Mouse (Mus musculus) spleen, embryonic (tissue): ENCODE data around the gene Aagab.

Experiments
- CTCF ChIA-PET: fragments of 350-600 bp; sonication (Branson Sonifier 250); formaldehyde crosslinking; loops from one replicate; lab custom pipeline; 2022; lab: Charles Lee

Gene Aagab

DNA sequence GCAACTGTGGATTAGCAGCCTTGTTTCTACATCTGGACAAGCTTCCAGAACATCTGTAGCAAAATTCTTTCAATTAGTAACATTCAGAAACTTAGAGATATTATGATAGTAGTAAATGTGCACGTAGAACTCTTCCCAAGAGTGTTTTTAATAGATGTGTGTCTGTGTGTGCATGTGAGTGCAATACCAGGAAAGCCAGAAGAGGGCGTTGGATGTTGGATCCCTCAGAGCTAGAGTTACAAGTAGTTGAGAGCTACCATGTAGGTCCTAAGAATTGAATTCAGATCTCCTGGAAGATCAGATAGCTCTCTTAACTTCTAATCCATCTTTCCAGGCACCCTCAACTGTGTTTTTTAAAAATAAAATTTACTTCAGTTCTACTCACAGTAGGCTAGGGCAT, 4.1 kb downstream of the Aagab start:
- CTCF ChIA-PET = interaction anchor here (0.5 to 0.6 kb wide), 2 partner anchors 298 to 740 kb away, joined by 3 to 7 read pairs; no protein-coding TSS in a partner anchor

DNA sequence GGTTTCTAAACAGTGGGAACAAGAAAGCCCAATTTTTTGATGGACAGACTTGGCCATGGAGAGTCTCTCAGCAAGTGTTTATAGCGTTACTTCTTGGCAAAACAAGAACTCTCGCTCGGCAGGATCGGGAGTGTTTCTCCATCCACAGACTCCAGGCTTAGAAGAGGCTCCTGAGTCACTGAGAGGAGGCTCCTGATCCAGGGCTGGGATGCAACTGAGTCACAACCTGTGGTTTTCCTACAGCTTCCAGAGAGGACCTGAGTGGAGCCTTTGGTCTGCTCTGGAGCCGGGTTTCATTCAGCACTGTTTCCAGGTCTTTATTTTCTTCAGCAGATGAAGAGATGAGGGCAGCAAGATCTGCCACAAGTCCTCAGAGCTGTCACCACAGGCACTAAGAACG, 5.5 kb downstream of the Aagab start:
- CTCF ChIA-PET = no interaction called here

DNA sequence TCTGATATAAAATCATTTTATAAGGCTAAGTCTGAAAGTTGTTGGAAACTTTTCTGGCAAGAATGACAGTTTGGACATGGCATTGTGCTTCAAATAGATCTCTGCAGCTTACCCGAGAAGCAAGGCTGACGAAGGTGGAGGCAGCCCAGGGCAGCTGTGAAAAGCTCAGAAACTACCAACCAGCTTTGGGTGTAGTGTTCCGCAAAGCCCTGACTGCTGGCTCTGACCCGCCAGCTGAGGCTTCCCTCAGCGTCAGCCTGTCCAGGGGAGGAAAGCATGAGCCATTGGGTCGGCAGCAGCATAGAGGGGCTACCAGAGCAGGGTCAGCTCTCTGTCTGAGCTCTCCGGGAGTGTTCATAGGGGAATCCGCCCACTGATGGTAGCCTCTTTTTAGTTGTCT, 6.8 kb downstream of the Aagab start:
- CTCF ChIA-PET = no interaction called here

DNA sequence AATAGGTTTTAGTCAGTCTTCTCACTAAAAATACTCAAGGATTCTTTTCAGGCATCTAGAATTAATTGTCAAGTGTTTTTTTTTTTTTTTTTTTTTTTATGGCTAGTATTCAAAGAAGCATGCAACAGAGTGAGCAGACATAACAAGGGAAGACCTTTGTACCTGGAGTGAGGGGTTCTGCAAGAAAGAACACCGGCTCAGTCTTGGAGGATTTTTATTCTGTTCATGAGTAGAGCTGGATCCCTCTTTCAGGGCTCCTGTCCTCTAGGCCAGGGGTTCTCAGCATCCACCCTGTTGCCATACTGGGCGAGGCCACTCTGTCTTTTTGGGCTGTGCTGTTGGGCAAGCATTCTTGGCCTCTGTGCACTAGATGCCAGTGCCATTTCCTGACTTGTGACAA, 7.3 kb downstream of the Aagab start:
- CTCF ChIA-PET = interaction anchor here (0.7 kb wide), 1 partner anchor 137 kb away, joined by 20 read pairs; no protein-coding TSS in a partner anchor

DNA sequence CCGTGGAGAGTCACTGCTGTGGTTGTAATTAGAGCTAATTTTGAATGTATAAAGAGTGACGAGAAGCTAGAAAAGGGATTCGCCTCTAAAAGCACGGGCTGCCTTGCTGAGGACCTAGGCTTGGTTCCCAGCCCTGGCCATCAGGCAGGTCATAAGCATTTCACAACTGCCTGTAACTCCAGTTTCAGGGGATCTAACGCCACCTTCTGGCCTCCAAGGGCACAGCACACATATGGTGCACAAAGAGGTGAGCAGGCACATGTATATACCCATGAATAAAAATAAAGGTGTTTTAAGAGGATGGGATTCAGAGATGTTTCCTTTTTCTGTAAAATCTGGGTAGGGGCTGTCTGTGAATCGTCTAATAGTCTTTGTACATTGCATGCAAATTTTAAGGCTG, 7.8 kb downstream of the Aagab start:
- CTCF ChIA-PET = interaction anchor here (0.6 to 0.7 kb wide), 2 partner anchors 136 to 1446 kb away, joined by 3 to 20 read pairs; no protein-coding TSS in a partner anchor

DNA sequence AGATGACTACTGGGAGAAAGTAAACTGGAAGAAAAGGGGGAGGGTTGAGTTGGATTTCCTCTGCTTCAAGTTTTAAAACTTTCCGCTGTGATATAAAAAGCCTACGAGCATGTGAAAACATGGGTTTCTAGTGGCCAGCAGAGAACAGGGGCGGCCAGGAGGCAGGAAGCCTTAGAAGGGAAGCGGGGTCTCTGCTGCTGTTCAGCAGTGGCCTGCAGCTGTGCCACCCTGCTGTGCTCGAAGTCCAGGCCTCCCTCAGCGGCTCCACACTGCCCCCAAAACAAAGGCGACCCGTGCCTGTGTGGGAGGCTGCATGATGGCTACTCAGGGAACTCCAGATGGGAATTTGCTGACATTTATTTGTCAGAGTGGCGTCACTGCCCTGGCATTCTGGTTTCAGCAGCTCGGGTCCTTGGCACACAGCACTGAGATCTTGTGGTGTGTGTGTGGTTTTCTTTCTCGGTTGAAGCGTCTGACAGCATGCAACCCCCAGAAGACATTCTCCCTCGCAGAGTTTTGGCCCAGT, 8.4 kb downstream of the Aagab start:
- CTCF ChIA-PET = no interaction called here

DNA sequence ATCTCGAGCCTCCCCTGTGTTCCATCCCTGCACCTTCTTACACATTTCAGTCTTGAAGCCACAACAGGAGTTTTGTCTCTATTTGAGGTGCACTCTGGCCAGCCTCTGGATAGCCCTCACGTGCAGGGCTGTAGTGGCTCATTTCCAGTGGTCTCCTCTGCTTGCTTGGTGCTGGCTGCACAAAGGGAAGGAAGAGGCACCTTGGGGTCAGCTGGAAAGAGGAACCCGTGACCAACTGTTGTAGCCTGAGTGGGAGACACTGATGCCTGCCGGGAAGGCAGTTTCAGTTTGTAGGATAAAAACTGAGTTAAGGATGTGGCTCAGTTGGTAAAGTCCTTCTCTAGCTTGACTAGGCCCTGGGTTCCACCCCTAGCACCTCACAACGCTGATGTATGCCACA, 9.5 kb downstream of the Aagab start:
- CTCF ChIA-PET = no interaction called here

DNA sequence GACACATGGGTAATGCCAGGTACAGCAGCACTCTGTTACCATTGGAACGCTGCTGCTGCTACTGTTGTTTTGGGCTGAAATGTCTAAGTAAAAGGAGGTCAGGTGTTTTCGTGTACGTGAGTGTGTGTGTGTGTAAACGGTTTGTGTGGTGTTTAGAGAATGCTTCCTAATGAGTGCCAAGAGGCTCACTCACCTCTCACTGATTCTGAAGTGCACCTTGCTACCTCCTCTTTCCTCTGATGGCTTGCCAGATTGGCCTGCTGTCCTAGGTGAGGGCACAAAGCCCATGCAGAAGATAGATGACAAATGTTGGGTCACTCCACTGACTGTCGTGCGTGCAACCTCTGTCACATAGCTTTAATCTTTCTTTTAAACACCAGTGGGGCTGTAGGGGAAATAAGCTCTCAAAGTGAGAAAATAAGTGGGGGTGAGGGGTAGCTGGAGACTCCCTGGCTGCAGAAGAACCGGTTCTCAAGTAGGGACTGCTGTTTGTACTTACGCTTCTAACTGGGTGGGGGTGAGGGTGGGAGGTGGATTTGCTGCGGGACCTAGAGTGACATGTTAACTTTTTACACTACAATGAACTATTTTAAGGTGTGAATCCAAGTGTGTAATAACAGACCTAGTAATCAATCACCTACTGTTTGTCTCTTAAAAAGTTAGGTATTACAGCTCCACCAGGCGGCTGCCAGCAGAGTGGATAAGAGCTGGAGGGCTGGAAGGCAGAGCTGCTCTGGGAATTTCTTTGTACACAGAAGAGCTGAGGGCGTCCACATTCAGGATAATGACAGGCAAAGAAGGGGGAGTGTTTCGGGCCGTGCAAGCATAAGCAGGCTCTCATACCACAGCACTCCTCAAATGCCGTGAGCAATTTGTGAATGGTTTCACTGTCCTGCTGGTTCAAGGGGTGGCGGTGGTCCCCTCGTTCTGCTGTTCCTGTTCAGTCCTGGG, 10.4 kb downstream of the Aagab start:
- CTCF ChIA-PET = interaction anchor here (0.6 kb wide), 1 partner anchor 93 kb away, joined by 3 read pairs; no protein-coding TSS in a partner anchor

DNA sequence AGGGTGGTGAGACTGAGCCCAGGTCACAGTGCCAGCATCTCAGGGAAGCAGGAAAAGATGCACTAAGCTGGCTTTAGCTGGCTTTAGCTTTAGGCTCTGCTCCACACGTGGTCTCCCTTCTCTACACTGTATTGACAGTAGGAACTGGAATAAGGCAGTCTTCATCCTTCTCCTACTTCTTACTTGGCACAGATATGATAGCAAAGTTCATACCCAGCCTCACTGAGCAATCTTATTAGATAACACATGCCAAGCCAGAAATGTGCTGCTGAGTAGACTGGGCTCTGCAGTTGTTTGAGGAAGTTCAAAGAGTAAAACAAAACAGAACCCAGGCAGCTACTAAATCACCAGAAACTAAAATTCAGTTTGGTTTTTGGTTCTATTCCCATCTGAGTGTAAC, 11.1 kb downstream of the Aagab start:
- CTCF ChIA-PET = interaction anchor here (0.6 kb wide), 1 partner anchor 92 kb away, joined by 3 read pairs; no protein-coding TSS in a partner anchor

DNA sequence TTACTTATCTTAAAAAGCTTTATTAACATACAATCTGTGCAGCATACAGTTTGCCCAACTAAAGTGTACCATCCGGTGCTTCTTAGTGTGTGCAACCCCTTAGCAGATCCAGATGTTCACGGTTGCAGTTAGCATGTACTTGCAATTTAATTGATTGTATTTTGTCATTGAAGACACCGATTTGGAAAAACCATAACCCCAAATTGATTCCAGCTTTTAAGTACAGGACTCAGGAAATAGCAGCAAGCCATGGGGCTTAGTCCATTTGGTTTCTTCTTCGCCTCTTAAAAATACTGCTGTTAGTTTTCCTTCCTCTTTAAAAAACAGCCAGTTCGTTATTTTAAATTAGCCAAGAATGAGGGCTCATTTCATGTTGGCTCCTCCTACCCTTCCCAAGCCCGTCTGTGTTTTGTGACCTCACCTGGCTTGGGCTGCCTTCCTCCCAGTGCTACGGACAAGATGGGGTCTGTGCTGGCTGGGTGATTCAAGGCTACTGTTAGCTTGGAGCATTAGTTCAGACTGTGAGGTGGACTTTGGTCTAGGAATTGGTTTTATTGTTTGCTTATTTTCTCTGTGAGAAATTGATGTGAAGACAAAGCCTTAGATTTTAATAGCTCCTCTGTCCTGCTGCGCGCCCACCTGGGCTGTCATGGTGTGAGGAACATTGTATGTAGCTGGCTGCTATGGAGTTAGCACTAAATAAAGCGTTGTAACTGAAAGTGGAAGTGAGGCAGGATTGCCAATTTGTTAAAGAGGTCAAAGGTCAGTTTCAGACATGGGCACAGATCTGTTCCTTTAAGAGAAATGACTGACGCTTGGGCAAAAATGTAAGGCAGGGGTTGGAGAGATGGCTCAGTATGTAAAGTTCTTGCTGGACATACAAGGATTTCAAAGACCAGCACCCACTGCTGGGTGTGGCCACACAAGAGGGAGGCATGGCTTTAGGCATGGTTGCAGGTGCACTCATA, 11.8 kb downstream of the Aagab start:
- CTCF ChIA-PET = no interaction called here

DNA sequence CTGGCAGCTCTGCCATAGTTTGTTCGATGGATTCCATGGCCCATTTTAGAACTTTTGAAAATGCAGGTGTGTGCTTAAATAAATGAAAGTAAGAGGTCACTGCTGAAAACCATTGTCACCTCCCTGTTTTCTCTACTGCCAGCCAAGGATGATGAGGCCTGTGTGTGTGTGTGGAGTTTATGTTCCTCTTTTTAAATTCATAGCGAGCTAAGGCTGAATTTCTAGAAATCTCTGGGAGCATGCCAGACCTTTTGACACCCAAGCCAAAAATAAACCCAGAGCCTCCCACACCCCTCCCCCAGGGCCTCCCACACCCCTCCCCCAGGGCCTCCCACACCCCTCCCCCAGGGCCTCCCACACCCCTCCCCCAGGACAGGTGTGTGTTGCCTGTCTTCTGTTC, 15.5 kb downstream of the Aagab start:
- CTCF ChIA-PET = no interaction called here

DNA sequence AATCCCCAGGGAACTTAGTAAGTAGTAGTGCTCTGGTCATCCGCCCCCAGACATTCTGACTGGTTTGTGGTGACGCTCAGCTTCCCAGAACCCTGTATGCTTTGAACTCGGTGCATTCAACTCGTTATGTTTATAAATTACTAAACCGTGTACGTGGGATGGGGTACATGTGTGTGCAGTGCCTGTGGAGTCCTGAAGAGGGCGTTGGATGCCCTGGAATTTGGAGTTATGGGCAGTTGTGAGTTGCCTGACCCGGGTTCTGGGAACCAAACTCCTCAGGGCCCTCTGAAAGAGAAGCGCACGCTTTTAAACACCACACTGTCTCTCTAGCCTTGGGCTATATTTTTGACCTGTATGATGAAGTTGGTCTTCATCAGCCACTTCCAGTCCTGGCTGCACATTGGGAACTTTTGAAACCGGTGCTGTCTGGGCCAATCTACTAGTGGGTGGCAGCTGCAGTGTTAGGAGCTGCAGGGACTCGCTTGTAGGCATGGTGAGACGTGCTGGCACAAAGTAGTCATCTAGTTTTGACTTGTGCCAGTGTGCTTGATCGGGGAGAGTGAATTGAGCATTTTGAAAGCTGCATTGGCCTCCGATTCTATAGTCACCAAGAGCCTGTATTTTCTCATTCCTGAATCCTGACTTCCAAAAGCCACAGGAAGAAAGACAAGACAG, 21.6 kb downstream of the Aagab start:
- CTCF ChIA-PET = no interaction called here

DNA sequence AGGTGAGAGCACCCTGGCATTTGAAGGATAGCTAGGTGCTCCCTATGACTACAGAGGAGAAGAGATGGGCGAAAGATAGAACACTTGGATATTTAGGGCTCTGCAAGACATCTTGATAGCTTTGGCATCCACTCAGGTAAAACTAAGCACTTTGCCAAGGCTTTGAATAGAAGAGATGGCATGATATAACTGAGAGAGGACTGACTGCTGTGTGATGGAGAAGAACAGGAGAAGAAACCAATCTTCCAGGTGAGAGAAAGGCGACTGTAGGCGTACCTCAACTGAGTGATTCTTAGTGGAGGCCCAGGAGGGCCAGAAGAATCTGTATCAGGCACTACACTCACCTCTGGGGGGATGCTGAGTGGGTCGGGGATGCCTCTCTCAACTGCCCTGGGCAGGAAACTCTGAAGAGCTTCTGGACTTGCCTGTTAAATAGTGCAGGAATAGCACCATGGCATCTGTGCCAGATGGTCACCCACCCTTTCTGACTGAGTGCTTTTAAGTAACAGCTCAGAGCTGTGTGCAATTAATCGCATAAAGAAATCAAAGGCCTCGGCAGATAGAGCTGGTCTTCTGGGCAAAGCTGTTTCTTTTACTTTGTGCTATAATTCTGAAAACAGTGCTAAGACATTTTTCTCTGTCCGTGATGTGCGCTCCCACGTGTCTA, 22.8 kb downstream of the Aagab start:
- CTCF ChIA-PET = no interaction called here

DNA sequence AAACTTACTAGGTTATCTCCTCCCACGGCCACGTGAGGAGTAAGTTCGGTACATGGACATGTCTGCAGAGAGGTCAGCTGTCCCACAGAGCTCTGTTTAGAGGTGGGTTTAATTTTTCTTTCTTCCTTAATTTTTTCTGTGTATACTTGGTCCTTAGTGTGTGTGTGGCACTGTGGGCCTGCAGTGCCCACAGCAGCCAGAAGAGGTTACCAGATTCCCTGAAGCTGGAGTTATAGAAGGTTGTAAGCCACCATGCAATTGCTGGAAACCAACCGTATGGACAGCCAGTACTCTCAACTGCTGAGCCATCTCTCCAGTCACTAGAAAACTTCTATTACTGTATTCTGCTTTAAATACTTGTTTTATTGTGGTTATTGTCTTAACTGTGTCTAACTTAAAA, 29.6 kb downstream of the Aagab start:
- CTCF ChIA-PET = no interaction called here

DNA sequence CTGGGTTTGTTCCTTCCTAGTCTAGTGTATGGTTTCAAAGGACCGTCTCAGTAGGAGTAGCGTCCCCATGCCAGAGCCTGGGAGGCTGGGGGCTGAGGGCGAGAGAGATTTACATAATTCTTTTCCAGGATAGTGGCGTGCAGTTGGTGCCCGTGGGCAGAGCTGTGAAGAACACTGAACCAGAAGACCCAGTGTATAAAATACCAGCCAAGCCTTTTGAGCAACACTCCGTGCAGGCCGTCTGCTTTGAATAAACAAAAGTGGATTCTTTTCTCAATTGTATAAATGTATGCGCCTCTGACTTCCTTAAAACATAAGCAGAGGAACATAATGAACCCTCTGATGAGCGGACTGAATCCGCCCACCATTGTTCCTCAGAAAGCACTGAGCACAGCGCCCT, 30.5 kb downstream of the Aagab start:
- CTCF ChIA-PET = no interaction called here

DNA sequence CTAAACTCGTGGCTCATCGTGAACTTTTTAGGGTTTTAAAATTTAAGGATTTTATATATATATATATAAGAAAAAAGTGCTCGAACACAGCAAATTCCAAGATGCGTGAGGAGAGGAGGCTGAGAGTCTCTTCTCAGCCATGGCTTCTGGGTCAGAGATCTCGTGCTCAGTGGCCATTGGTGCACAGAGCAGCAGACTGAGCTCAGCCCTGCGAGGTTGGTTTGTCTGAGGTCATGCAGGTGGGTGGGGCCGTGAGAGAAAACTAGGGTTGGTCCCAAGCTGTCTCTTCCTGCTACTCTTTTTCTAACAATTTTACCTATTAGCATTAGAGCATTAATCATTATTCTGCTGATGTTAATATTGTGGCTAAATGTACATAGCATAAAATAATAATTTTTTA, 30.9 kb downstream of the Aagab start:
- CTCF ChIA-PET = no interaction called here

DNA sequence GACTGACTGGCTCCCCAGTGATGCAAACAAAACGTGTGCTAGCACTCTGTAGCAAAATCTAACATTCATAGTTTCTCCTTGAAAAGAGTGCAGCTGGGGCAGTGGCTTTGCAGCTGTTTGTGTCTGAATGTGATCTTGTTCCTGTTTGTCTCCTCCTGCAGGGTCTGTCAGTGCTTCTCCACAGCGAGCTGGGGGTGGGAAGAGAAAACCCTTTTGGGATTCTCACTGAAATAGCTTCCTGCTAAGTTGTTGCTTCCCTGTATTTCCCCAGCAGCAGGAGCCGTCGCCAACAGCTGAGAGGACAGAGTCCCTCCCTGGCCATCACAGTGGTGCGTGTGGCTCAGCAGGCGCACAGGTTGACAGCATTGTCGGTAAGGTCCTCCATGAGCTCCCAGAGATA, 33.7 kb downstream of the Aagab start:
- CTCF ChIA-PET = no interaction called here

DNA sequence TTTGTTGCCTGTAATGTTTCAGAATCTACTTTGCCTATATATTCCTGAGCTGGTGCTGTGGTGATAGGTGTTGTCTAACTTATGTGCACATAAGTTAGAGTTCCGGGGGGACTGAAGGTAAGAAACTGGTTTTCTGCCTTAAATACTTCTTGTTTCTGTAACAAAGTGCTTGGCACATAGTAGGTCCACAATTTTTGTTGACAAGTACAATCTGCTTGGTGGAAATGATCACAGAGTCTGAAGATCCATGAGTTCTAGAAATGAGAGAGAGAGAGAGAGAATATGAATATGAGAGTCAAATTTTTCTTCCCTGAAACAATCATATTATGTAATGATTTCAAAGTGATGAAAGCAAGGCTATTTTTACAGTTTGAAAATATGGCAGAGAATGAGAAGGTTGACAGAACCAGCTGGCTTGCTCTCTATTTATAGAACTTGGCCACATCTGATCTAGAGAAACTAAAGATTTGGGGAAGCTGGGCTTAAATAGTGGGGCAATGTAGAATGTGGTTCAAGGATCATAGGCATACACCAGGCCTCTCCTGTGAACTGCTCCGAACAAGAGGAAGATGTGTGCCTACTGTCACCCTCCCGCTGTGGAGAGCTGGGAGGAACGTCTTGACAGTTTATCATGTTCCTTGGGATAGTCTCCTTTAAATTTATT, 39.7 kb downstream of the Aagab start:
- CTCF ChIA-PET = interaction anchor here (0.6 to 0.7 kb wide), 2 partner anchors 39 to 80 kb away, joined by 4 to 8 read pairs; no protein-coding TSS in a partner anchor

DNA sequence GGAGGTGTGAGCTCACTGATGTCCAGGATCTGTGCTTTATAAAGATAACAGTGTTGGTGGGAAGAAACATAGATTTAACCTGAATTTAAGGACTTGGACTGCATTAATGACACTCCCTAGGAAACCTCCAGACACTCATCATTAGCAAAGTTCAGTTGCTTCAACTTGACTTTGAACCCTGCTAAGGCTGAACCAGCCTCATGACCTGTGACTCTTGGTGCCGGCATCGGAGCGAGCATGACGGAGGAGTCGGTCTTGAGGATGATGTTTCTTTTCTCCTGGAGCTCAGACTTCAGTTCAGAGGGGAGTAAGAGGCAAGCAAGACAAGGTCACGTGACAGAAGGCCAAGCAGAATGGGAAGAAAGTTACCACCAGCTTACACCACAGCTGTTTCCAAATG, 41.6 kb downstream of the Aagab start:
- CTCF ChIA-PET = no interaction called here

DNA sequence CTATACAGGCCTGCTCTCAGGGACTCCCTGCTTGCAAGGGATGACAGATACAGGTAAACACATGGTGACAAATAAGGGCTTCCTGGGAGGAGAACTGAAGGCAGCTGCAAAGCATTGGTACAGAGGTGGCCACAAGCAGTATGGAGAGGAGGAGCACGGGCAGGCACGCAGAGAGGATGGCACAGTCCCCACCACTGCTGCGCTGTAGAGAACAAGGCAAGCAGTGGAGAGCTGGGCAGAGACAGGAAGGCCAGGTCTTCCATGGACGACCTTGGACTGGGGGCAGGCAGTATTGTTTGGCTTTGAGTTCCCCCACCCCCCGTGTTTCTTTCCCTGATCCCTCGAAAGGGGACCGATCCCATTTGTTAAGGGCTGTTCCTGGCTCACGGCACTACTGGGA, 42.6 kb downstream of the Aagab start:
- CTCF ChIA-PET = no interaction called here
